Mouse (Mus musculus) midbrain, embryonic 16.5 days (tissue): ENCODE results near the gene Mrps15. TPM values are rescaled to one million over a fixed set of nuclear protein-coding genes. Genes with fewer than 3 reads are reported as not detected.
A peak's percentile ranks its signal among the peaks of the same experiment; 100 is the strongest.
"Not testable (repeated sequence)": the region's sequence is repeated elsewhere in the genome, so short reads cannot be mapped to it uniquely, and the experiment has no call there.

Experiments used
- ATAC-seq: fragments of 200-750 bp; cut with Nextera tagmentation; 2 replicates; pipeline ENCODE4 v1.8.0; 2017; ENCODE audit warnings: moderate TSS enrichment
- H3K27ac ChIP-seq: fragments of 300-500 bp; sonication (generic); 2 replicates; pipeline ENCODE4 v1.5.1; 2014; ENCODE audit warnings: mild to moderate bottlenecking, low read length, mixed read lengths
- H3K27me3 ChIP-seq: fragments of 300-500 bp; sonication (generic); 2 replicates; pipeline ENCODE4 v1.6.1; 2014; ENCODE audit warnings: low read depth, low read length, mixed read lengths; ENCODE audit not compliant: control insufficient read depth, insufficient read depth
- H3K36me3 ChIP-seq: fragments of 300-500 bp; sonication (generic); 2 replicates; pipeline ENCODE4 v1.6.1; 2014; ENCODE audit warnings: mild to moderate bottlenecking, low read length, moderate library complexity, mixed read lengths; ENCODE audit not compliant: control insufficient read depth, insufficient read depth
- H3K4me1 ChIP-seq: fragments of 300-500 bp; sonication (generic); 2 replicates; pipeline ENCODE4 v1.6.1; 2014; ENCODE audit warnings: mild to moderate bottlenecking, low read length, mixed read lengths; ENCODE audit not compliant: control insufficient read depth, insufficient read depth
- H3K4me2 ChIP-seq: fragments of 300-500 bp; sonication (generic); 2 replicates; pipeline ENCODE4 v1.6.1; 2014; ENCODE audit warnings: mild to moderate bottlenecking, low read length, mixed read lengths
- H3K4me3 ChIP-seq: fragments of 300-500 bp; sonication (generic); 2 replicates; pipeline ENCODE4 v1.5.1; 2014; ENCODE audit warnings: low read depth, mild to moderate bottlenecking, low read length, moderate library complexity, mixed read lengths
- H3K9ac ChIP-seq: fragments of 300-500 bp; sonication (generic); 2 replicates; pipeline ENCODE4 v1.6.1; 2014; ENCODE audit warnings: low read depth, low read length, mixed read lengths
- H3K9me3 ChIP-seq: fragments of 300-500 bp; sonication (generic); replicated peaks from 2 replicates; pipeline ENCODE4 v1.6.1; 2014; ENCODE audit warnings: mild to moderate bottlenecking, low read length, mixed read lengths; ENCODE audit not compliant: control insufficient read depth, poor library complexity, severe bottlenecking
- WGBS: fragments of 180-500 bp; shearing (Covaris S2); extraction: QIAGEN DNeasy Blood & Tissue Kit; methylation state at CpG from one replicate; pipeline ENCODE4 v1.1.7; 2014; 5-methylcytosine and 5-hydroxymethylcytosine counted together
- polyA plus RNA-seq: library from polyadenylated mRNA; unstranded; fragments of >200 nt; fragmentation: Nextera tagmentation; extraction: Ambion mirVana; gene quantifications from 2 replicates; pipeline ENCODE4 v1.2.1, GENCODE M21; 2015

Gene Mrps15
- polyA plus RNA-seq, 1 experiment from 2014 or later: 131 TPM

DNA sequence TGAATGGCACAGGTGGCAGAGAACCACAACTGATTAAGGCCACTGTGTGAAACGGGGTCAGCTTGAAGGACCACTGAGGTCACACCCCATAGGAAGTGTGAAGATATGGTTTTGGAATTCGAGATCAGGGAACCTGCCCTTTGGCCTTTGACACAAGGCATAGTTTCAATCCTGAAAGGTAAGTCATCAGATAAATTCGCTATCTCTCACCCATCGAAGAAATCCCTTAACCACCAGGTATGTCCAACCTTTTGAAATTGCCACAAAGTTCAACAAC, 44.1 kb downstream of the Mrps15 start:
- H3K27ac ChIP-seq: no peak overlapping the region
- no peaks in the 10 kb centered on the region for H3K4me1 ChIP-seq
- no peaks in the 10 kb centered on the region for H3K36me3 ChIP-seq
- no peak overlapping the region for H3K4me3 ChIP-seq
- H3K9me3 ChIP-seq: no peaks in the 10 kb centered on the region
- no peak overlapping the region for H3K9ac ChIP-seq
- H3K27me3 ChIP-seq: no peaks in the 10 kb centered on the region
- ATAC-seq: no peak
- WGBS: 81% methylated on average over 4 of the region's 4 CpGs
- H3K4me2 ChIP-seq: no peak overlapping the region

DNA sequence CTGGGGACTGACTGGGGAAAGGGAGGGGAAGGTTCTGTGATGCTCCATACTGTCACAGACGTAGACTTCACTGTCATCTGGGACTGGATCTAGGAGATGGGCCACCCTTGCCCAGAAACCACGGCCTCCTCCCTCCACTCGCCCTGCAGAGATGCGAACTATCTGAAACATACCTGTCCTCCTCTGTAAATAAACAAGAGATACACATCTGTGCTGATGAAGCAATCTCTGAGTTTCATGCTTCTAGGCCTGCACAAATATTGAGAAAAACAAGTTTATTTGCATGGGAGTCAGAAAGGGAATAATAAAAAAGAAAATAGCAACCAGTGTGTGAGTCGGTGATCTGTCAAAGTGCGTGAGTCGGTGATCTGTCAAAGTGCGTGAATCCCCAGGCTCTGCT, 45.1 kb downstream of the Mrps15 start:
- Histone ChIP-seq H3K27me3 (no peaks in the 10 kb centered on the region), H3K4me1 (no peaks in the 10 kb centered on the region), H3K4me3 (no peak overlapping the region), H3K27ac (no peak overlapping the region), H3K9me3 (no peaks in the 10 kb centered on the region), H3K36me3 (no peaks in the 10 kb centered on the region), H3K4me2 (no peak overlapping the region), H3K9ac (no peak overlapping the region)
- WGBS: 83% methylated on average over 8 of the region's 8 CpGs
- no peak for ATAC-seq

GRCm38 (mm10) chr4:126095622-126096430, 49.1 kb downstream of the Mrps15 start:
- not testable (repeated sequence) for H3K9ac ChIP-seq, H3K9me3 ChIP-seq, H3K4me1 ChIP-seq, H3K36me3 ChIP-seq, ATAC-seq, H3K27me3 ChIP-seq
- Histone ChIP-seq H3K4me3 (peak overlapping the region; percentile 66; the same call in 1 of the 2 replicates), H3K27ac (peak overlapping the region; percentile 85; the same call in 1 of the 2 replicates), H3K4me2 (peak overlapping the region; percentile 59)
- WGBS: 56% methylated on average over 14 of the region's 14 CpGs

- peak; percentile 98 for ATAC-seq
- Histone ChIP-seq H3K9me3 (no peaks in the 10 kb centered on the region), H3K9ac (peak within 1 kb of the TSS; percentile 77), H3K4me2 (peak within 1 kb of the TSS; percentile 59), H3K27me3 (no peaks in the 10 kb centered on the region), H3K27ac (peak within 1 kb of the TSS; percentile 85), H3K36me3 (0 out of 2 replicates have a peak, but pooled peaks cover 2% of the 10 kb centered on the region), H3K4me1 (peaks cover 7% of the 10 kb centered on the region; the same call in 1 of the 2 replicates), H3K4me3 (peak within 1 kb of the TSS; percentile 66)
- 3% methylated on average over 37 of the region's 37 CpGs for WGBS
Measured at GRCm38 (mm10) chr4:126096464-126097111, 49.9 kb downstream of the Mrps15 start, which contains the start of gene Lsm10. Lsm10 (plus strand) TSS chr4:126096623.

GRCm38 (mm10) chr4:126097711-126098253, 51.1 kb downstream of the Mrps15 start:
- no peak overlapping the region for H3K4me2 ChIP-seq
- H3K36me3 ChIP-seq: 0 out of 2 replicates have a peak, but pooled peaks cover 2% of the 10 kb centered on the region
- ATAC-seq: no peak
- no peak overlapping the region for H3K4me3 ChIP-seq
- no peaks in the 10 kb centered on the region for H3K9me3 ChIP-seq
- no peaks in the 10 kb centered on the region for H3K27me3 ChIP-seq
- no peak overlapping the region for H3K27ac ChIP-seq
- H3K9ac ChIP-seq: no peak overlapping the region
- WGBS: 97% methylated on average over 20 of the region's 20 CpGs
- H3K4me1 ChIP-seq: peaks cover 12% of the 10 kb centered on the region

- Histone ChIP-seq H3K4me3 (no peak overlapping the region), H3K27me3 (no peaks in the 10 kb centered on the region), H3K4me1 (peaks cover 18% of the 10 kb centered on the region), H3K9ac (no peak overlapping the region), H3K4me2 (no peak overlapping the region), H3K36me3 (0 out of 2 replicates have a peak, but pooled peaks cover 2% of the 10 kb centered on the region), H3K9me3 (no peaks in the 10 kb centered on the region), H3K27ac (no peak overlapping the region)
- no peak for ATAC-seq
- WGBS: 97% methylated on average over 3 of the region's 3 CpGs
Measured at GRCm38 (mm10) chr4:126099365-126099764, 52.6 kb downstream of the Mrps15 start.

DNA sequence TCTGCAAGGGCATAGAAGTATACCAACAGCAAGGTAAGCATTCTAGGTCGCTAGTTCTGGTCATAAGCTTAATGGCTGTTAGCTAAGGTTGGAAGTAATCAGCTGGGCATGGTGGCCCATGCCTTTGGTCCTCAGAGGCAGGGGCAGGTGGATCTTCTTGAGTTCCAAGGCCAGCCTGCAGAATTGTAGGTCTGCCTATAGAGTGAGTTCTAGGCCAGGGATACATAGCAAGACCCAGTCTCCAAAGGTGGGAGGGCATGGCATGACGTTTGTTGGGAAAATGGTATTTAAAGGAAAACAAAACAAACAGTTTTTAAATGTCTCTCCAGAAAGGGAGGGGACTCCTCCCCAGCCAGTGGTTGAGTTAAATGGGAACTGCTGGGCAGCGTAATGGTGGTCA, 54.0 kb downstream of the Mrps15 start:
- no peak overlapping the region for H3K27ac ChIP-seq
- H3K4me3 ChIP-seq: no peak overlapping the region
- H3K36me3 ChIP-seq: 0 out of 2 replicates have a peak, but pooled peaks cover 2% of the 10 kb centered on the region
- WGBS: 88% methylated on average over 3 of the region's 3 CpGs
- H3K4me1 ChIP-seq: peaks cover 31% of the 10 kb centered on the region
- H3K4me2 ChIP-seq: no peak overlapping the region
- ATAC-seq: no peak
- no peak overlapping the region for H3K9ac ChIP-seq
- no peaks in the 10 kb centered on the region for H3K27me3 ChIP-seq
- no peaks in the 10 kb centered on the region for H3K9me3 ChIP-seq

DNA sequence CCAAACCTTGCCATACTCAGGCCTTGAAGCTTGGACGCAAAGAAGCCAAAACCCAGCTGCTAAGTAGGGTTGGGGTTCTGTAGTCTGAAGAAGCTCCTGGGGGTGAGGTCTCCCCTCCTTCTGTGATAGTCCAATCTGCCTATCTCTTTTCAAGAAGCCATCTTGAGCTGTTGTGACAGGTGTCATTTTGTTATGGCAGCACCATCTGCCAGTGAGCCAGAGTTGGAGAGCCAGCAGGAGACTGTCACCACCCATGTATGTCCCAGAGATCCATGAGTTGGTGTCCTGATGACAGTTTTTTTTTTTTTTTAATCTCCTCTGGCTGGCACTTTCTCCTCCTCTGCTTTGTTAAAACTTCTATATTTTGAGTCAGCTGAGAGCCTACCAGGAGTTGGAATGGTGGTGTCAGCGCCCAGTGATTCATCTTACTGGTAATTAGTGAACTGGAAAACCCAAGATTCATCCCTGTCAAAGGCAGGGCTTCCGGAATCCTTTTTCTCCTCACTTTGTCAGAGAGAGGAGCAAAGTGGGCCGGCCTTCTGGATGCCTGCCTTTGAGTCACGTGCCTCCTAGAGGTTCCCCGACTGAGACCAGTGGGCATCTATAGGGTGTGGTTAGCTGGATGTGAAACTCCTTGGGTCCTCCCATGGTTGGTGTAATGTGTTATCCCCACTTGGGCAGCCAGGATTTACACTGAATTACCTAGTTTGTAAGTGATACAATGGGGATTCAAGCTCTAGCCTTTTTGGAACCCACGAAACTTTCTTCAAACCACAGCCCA, 55.5 kb downstream of the Mrps15 start:
- ATAC-seq: no peak
- H3K4me1 ChIP-seq: peaks cover 31% of the 10 kb centered on the region
- no peaks in the 10 kb centered on the region for H3K9me3 ChIP-seq
- H3K27ac ChIP-seq: peak overlapping the region; percentile 87
- H3K27me3 ChIP-seq: no peaks in the 10 kb centered on the region
- 0 out of 2 replicates have a peak, but pooled peaks cover 2% of the 10 kb centered on the region for H3K36me3 ChIP-seq
- no peak overlapping the region for H3K4me3 ChIP-seq
- no peak overlapping the region for H3K9ac ChIP-seq
- H3K4me2 ChIP-seq: peak overlapping the region; percentile 97; the same call in 1 of the 2 replicates
- 41% methylated on average over 7 of the region's 7 CpGs for WGBS
